Mouse (Mus musculus) retina, postnatal 7 days (tissue): ENCODE measurements around the gene Accsl.

Experiments
- DNase-seq: peaks from one replicate; pipeline ENCODE4 v3.0.0-alpha.2; 2012; ENCODE audit warnings: low read depth, low spot score

Accsl gene

GRCm38 (mm10) chr2:93809931-93810330, 59.0 kb downstream of the Accsl start:
- DNase-seq: no peak

DNA sequence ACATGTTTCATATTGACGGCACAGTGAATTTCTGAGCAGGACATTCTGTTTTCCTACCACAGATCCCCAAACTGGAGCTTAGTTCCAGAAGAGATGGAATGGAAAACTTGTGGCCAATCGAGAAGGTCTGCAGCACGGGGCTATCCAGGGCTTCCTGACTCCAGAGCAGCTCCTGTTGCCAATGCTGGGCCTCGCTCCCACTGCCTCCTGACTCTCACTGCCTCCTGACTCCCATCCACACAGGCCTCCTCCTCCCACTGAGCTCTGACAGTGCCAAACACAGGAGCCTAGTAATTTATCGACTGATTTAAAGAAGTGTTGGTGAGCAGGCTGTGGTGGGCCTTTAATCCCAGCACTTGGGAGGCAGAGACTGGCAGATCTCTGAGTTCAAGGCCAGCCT, 60.9 kb downstream of the Accsl start:
- DNase-seq: no peak

GRCm38 (mm10) chr2:93807440-93807839, 61.5 kb downstream of the Accsl start:
- no peak for DNase-seq

DNA sequence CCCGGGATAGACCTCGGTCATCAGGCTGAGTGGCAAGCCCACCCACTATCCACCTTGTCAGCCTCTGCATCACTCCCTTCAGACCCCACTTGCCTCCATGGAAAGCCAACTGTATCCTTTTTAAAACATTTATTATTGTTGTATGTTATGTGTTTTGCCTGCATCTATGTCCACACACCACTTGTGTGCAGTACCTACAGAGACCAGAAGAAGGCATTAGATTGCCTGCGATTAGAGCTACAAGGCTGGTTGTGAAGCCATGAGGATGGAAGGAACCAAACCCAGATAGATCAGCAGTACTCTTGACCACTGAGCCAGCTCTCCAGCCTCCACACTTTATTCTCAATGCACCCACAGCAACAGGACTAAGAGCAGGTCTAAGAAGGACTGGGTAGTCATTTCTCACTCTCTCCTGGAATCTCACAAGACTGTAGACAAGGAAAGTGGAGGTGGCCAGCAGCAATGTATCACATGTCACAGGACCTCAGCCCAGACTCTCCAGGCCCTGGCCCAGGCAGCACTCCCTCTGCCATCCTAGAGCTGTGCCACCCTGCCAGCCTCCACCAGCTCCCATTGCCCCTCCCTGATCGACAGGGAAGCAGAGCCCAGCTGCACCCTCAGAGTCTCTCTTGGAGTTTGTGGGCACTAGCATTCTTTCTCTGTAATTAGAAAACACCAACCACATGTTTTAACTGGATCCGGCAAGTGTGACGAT, 62.3 kb downstream of the Accsl start:
- no peak for DNase-seq

DNA sequence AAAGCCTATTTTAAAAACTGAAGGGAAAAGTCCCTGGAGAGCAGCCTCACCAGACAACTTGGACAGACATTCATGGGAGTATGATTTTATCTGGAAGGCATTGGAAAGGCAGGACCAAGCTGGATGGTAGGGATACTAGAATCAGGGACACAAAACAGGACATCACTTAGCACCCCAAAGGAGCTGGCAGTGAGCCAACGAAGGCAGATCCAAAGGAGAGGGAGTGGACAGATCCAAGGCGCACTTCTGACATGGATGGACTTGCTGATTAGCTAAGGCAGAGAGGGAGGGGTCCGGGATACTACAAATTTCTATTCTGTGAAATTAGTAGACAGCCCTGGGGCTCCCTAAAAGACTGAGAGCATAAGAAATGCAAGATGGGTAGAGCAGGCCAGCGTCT, 63.4 kb downstream of the Accsl start:
- no peak for DNase-seq
